Mouse (Mus musculus): ENCODE measurements around the gene Rnf216.

Rnf216 gene

GRCm38 (mm10) chr5:143053132-143053972 lies 59.4 kb downstream of the Rnf216 start:
- DNase-seq (ENCODE audit: low read depth, low spot score): no peak

GRCm38 (mm10) chr5:143052677-143053076 lies 60.1 kb downstream of the Rnf216 start:
- no peak for DNase-seq (ENCODE audit: low read depth, low spot score)

GRCm38 (mm10) chr5:143051851-143052250 lies 60.9 kb downstream of the Rnf216 start:
- no peak for DNase-seq (ENCODE audit: low read depth, low spot score)

GRCm38 (mm10) chr5:143050273-143050672 lies 62.5 kb downstream of the Rnf216 start:
- DNase-seq (ENCODE audit: low read depth, low spot score): no peak

GRCm38 (mm10) chr5:143049746-143050145 lies 63.0 kb downstream of the Rnf216 start:
- no peak for DNase-seq (ENCODE audit: low read depth, low spot score)

- no peak for DNase-seq (ENCODE audit: low read depth, low spot score)
Observed at GRCm38 (mm10) chr5:143049013-143049385, 63.8 kb downstream of the Rnf216 start.

GRCm38 (mm10) chr5:143048232-143049012 lies 64.4 kb downstream of the Rnf216 start:
- no peak for DNase-seq (ENCODE audit: low read depth, low spot score)

- no peak for DNase-seq (ENCODE audit: low read depth, low spot score)
Observed at GRCm38 (mm10) chr5:143047586-143047985, 65.2 kb downstream of the Rnf216 start.

- no peak for DNase-seq (ENCODE audit: low read depth, low spot score)
Observed at GRCm38 (mm10) chr5:143043902-143044301, 68.9 kb downstream of the Rnf216 start.

GRCm38 (mm10) chr5:143043285-143043684 lies 69.5 kb downstream of the Rnf216 start:
- no peak for DNase-seq (ENCODE audit: low read depth, low spot score)

GRCm38 (mm10) chr5:143038794-143039193 lies 74.0 kb downstream of the Rnf216 start:
- no peak for DNase-seq (ENCODE audit: low read depth, low spot score)

- peak; percentile 51 for DNase-seq (ENCODE audit: low read depth, low spot score)
Observed at GRCm38 (mm10) chr5:143037201-143037600, 75.6 kb downstream of the Rnf216 start.

GRCm38 (mm10) chr5:143036052-143036451 lies 76.7 kb downstream of the Rnf216 start:
- no peak for DNase-seq (ENCODE audit: low read depth, low spot score)

GRCm38 (mm10) chr5:143035271-143035670 lies 77.5 kb downstream of the Rnf216 start:
- DNase-seq (ENCODE audit: low read depth, low spot score): no peak

- no peak for DNase-seq (ENCODE audit: low read depth, low spot score)
Observed at GRCm38 (mm10) chr5:143034108-143034507, 78.7 kb downstream of the Rnf216 start.

- DNase-seq (ENCODE audit: low read depth, low spot score): no peak
Observed at GRCm38 (mm10) chr5:143033277-143033676, 79.5 kb downstream of the Rnf216 start.

GRCm38 (mm10) chr5:143032639-143033146 lies 80.1 kb downstream of the Rnf216 start:
- no peak for DNase-seq (ENCODE audit: low read depth, low spot score)

GRCm38 (mm10) chr5:143031681-143032080 lies 81.1 kb downstream of the Rnf216 start:
- no peak for DNase-seq (ENCODE audit: low read depth, low spot score)

GRCm38 (mm10) chr5:143031193-143031592 lies 81.6 kb downstream of the Rnf216 start:
- DNase-seq (ENCODE audit: low read depth, low spot score): no peak

GRCm38 (mm10) chr5:143023887-143024286 lies 88.9 kb downstream of the Rnf216 start:
- DNase-seq (ENCODE audit: low read depth, low spot score): no peak

- DNase-seq (ENCODE audit: low read depth, low spot score): no peak
Observed at GRCm38 (mm10) chr5:143022956-143023355, 89.8 kb downstream of the Rnf216 start.

- DNase-seq (ENCODE audit: low read depth, low spot score): no peak
Observed at GRCm38 (mm10) chr5:143017401-143017800, 95.4 kb downstream of the Rnf216 start.

GRCm38 (mm10) chr5:143009383-143009782 lies 103.4 kb downstream of the Rnf216 start:
- DNase-seq (ENCODE audit: low read depth, low spot score): no peak
